Mouse (Mus musculus) induced T-regulatory cell, adult 2 months (primary cell): ENCODE results near the gene Ror1.

Experiments
- DNase-seq: peaks from one replicate; pipeline ENCODE4 v3.0.0-alpha.2; 2012; ENCODE audit warnings: low read depth

Gene Ror1

GRCm38 (mm10) chr4:100118676-100119075 lies 23.1 kb downstream of the Ror1 start:
- DNase-seq = no peak

GRCm38 (mm10) chr4:100119431-100119830 lies 23.8 kb downstream of the Ror1 start:
- no peak for DNase-seq

GRCm38 (mm10) chr4:100120547-100120946 lies 25.0 kb downstream of the Ror1 start:
- no peak for DNase-seq

- DNase-seq = no peak
These were observed 26.8 kb downstream of the Ror1 start for GRCm38 (mm10) chr4:100122436-100122835.

GRCm38 (mm10) chr4:100123519-100123918 lies 27.9 kb downstream of the Ror1 start:
- no peak for DNase-seq

- DNase-seq = no peak
These were observed 28.5 kb downstream of the Ror1 start for GRCm38 (mm10) chr4:100124056-100124455.

GRCm38 (mm10) chr4:100124935-100125334 lies 29.3 kb downstream of the Ror1 start:
- DNase-seq = no peak

GRCm38 (mm10) chr4:100126531-100127310 lies 31.1 kb downstream of the Ror1 start:
- no peak for DNase-seq

GRCm38 (mm10) chr4:100128026-100128922 lies 32.7 kb downstream of the Ror1 start:
- no peak for DNase-seq

GRCm38 (mm10) chr4:100129201-100129600 lies 33.6 kb downstream of the Ror1 start:
- no peak for DNase-seq

GRCm38 (mm10) chr4:100130771-100131475 lies 35.3 kb downstream of the Ror1 start:
- no peak for DNase-seq

GRCm38 (mm10) chr4:100131488-100131887 lies 35.9 kb downstream of the Ror1 start:
- no peak for DNase-seq

GRCm38 (mm10) chr4:100132261-100132660 lies 36.7 kb downstream of the Ror1 start:
- no peak for DNase-seq

- no peak for DNase-seq
These were observed 40.5 kb downstream of the Ror1 start for GRCm38 (mm10) chr4:100136046-100136445.

GRCm38 (mm10) chr4:100137102-100137835 lies 41.7 kb downstream of the Ror1 start:
- no peak for DNase-seq

GRCm38 (mm10) chr4:100141626-100142025 lies 46.0 kb downstream of the Ror1 start:
- DNase-seq = no peak

- no peak for DNase-seq
These were observed 49.2 kb downstream of the Ror1 start for GRCm38 (mm10) chr4:100144744-100145143.

- no peak for DNase-seq
These were observed 55.2 kb downstream of the Ror1 start for GRCm38 (mm10) chr4:100150797-100151196.

GRCm38 (mm10) chr4:100154560-100155130 lies 59.1 kb downstream of the Ror1 start:
- no peak for DNase-seq

- DNase-seq = no peak
These were observed 60.1 kb downstream of the Ror1 start for GRCm38 (mm10) chr4:100155731-100156130.

GRCm38 (mm10) chr4:100158401-100158800 lies 62.8 kb downstream of the Ror1 start:
- DNase-seq = no peak
